Mouse (Mus musculus): ENCODE measurements at regions not wholly inside any gene's neighbourhood (a gene's known extent, or its start where the extent isn't known, plus 50 kb on each side); places are given as distances from the start of the nearest gene placed in this dataset.

DNA sequence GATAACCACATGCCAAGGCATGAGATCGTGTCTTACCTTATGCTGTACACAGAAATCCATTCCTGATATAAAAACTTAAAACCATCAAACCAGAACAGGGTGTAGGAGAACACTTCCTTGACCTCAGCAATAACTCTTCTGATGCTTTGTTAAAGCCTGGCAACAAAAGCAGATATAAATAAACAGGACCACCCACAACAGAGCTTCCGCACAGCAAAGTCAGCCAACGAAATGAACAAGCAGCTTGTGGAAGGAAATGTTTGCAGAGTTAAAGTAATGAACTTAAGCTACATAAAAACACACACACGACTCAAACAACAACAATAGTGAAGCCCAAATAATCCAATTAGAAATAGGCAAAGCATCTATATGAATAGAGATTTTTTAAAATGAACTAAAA is 54.8 kb upstream of the Bach2 start:
- TF ChIP-seq CTCF (IDR thresholded peaks at IDR 0.05; ENCODE audit: low read depth, low read length) = no peak
- no peak for TF ChIP-seq POLR2A (IDR thresholded peaks at IDR 0.05; ENCODE audit: insufficient read depth, low read length)
- TF ChIP-seq EP300 (IDR thresholded peaks at IDR 0.05; ENCODE audit: insufficient read depth, low read depth, low read length) = no peak

All from ES-Bruce4 (cell line).